Mouse (Mus musculus): ENCODE results near the gene Parp14.

Gene Parp14

GRCm38 (mm10) chr16:35870581-35871047 lies 730 bp downstream of the Parp14 start:
- DNase-seq (ENCODE audit: low spot score) = no peak

- no peak for DNase-seq (ENCODE audit: low spot score)
These were observed 1.7 kb downstream of the Parp14 start for GRCm38 (mm10) chr16:35869656-35870055.

GRCm38 (mm10) chr16:35869126-35869525 lies 2.2 kb downstream of the Parp14 start:
- DNase-seq (ENCODE audit: low spot score) = no peak

GRCm38 (mm10) chr16:35867726-35868125 lies 3.6 kb downstream of the Parp14 start:
- no peak for DNase-seq (ENCODE audit: low spot score)

GRCm38 (mm10) chr16:35862057-35862456 lies 9.3 kb downstream of the Parp14 start:
- no peak for DNase-seq (ENCODE audit: low spot score)

- DNase-seq (ENCODE audit: low spot score) = no peak
These were observed 11.1 kb downstream of the Parp14 start for GRCm38 (mm10) chr16:35860236-35860635.

GRCm38 (mm10) chr16:35856766-35857165 lies 14.6 kb downstream of the Parp14 start:
- no peak for DNase-seq (ENCODE audit: low spot score)

- DNase-seq (ENCODE audit: low spot score) = no peak
These were observed 15.5 kb downstream of the Parp14 start for GRCm38 (mm10) chr16:35855846-35856245.

- no peak for DNase-seq (ENCODE audit: low spot score)
These were observed 24.2 kb downstream of the Parp14 start for GRCm38 (mm10) chr16:35847138-35847537.

GRCm38 (mm10) chr16:35839680-35840079 lies 31.7 kb downstream of the Parp14 start:
- DNase-seq (ENCODE audit: low spot score) = peak; percentile 12

GRCm38 (mm10) chr16:35834653-35835052 lies 36.7 kb downstream of the Parp14 start:
- no peak for DNase-seq (ENCODE audit: low spot score)

GRCm38 (mm10) chr16:35832926-35833325 lies 38.4 kb downstream of the Parp14 start:
- no peak for DNase-seq (ENCODE audit: low spot score)

GRCm38 (mm10) chr16:35829999-35830398 lies 41.3 kb downstream of the Parp14 start:
- no peak for DNase-seq (ENCODE audit: low spot score)

- DNase-seq (ENCODE audit: low spot score) = peak; percentile 82
These were observed 53.9 kb downstream of the Parp14 start for GRCm38 (mm10) chr16:35817255-35818089.

- DNase-seq (ENCODE audit: low spot score) = no peak
These were observed 58.2 kb downstream of the Parp14 start for GRCm38 (mm10) chr16:35813119-35813518.

GRCm38 (mm10) chr16:35808838-35809237 lies 62.5 kb downstream of the Parp14 start:
- DNase-seq (ENCODE audit: low spot score) = no peak

- DNase-seq (ENCODE audit: low spot score) = no peak
These were observed 63.7 kb downstream of the Parp14 start for GRCm38 (mm10) chr16:35807663-35807992.

GRCm38 (mm10) chr16:35806973-35807662 lies 64.2 kb downstream of the Parp14 start:
- DNase-seq (ENCODE audit: low spot score) = no peak

GRCm38 (mm10) chr16:35803723-35804122 lies 67.6 kb downstream of the Parp14 start:
- no peak for DNase-seq (ENCODE audit: low spot score)

GRCm38 (mm10) chr16:35802163-35802562 lies 69.2 kb downstream of the Parp14 start:
- no peak for DNase-seq (ENCODE audit: low spot score)

GRCm38 (mm10) chr16:35791962-35792521 lies 79.3 kb downstream of the Parp14 start:
- no peak for DNase-seq (ENCODE audit: low spot score)

GRCm38 (mm10) chr16:35788330-35788729 lies 83.0 kb downstream of the Parp14 start:
- no peak for DNase-seq (ENCODE audit: low spot score)

GRCm38 (mm10) chr16:35787568-35788189 lies 83.7 kb downstream of the Parp14 start:
- no peak for DNase-seq (ENCODE audit: low spot score)
